Mouse (Mus musculus): Measurements from ENCODE around the gene Engase. TPM values are rescaled to one million over a fixed set of nuclear protein-coding genes. Genes with fewer than 3 reads are reported as not detected.

Gene Engase
- total RNA-seq, 1 experiment from 2014 or later: 2.8 TPM

GRCm38 (mm10) chr11:118520251-118520650 is 43.6 kb downstream of the Engase start:
- no peak for ATAC-seq (replicated peaks; ENCODE audit: low read depth, poor library complexity, severe bottlenecking)

- no peak for ATAC-seq (replicated peaks; ENCODE audit: low read depth, poor library complexity, severe bottlenecking)
Measured at GRCm38 (mm10) chr11:118520932-118521331, 44.3 kb downstream of the Engase start.

GRCm38 (mm10) chr11:118523496-118524145 is 47.0 kb downstream of the Engase start:
- no peak for ATAC-seq (replicated peaks; ENCODE audit: low read depth, poor library complexity, severe bottlenecking)

GRCm38 (mm10) chr11:118525059-118525458 is 48.4 kb downstream of the Engase start:
- no peak for ATAC-seq (replicated peaks; ENCODE audit: low read depth, poor library complexity, severe bottlenecking)

- no peak for ATAC-seq (replicated peaks; ENCODE audit: low read depth, poor library complexity, severe bottlenecking)
Measured at GRCm38 (mm10) chr11:118528761-118529160, 52.1 kb downstream of the Engase start.

GRCm38 (mm10) chr11:118530313-118530712 is 53.7 kb downstream of the Engase start:
- no peak for ATAC-seq (replicated peaks; ENCODE audit: low read depth, poor library complexity, severe bottlenecking)

- peak; percentile 61 for ATAC-seq (replicated peaks; ENCODE audit: low read depth, poor library complexity, severe bottlenecking)
Measured at GRCm38 (mm10) chr11:118534382-118535092, 57.9 kb downstream of the Engase start.

- ATAC-seq (replicated peaks; ENCODE audit: low read depth, poor library complexity, severe bottlenecking): no peak
Measured at GRCm38 (mm10) chr11:118538008-118538407, 61.4 kb downstream of the Engase start.

Other genes with a start within 250 kb of the Engase start
- gene Cyth1, start 228.2 kb upstream of the Engase start, total RNA-seq (2017): 35.6 and 37.5 TPM in 2 replicates
- 9.9 and 14.9 TPM in 2 replicates for gene Usp36, start 186.6 kb upstream of the Engase start, total RNA-seq (2017)
- gene Cep295nl, start 134.3 kb upstream of the Engase start, total RNA-seq (2017): not detected in 2 replicates
- gene Timp2, start 121.1 kb upstream of the Engase start, total RNA-seq (2017): 8.9 and 24.3 TPM in 2 replicates
- 107 and 108 TPM in 2 replicates for gene Lgals3bp, start 74.7 kb upstream of the Engase start, total RNA-seq (2017)
- 12.1 and 21.0 TPM in 2 replicates for gene Cant1, start 57.7 kb upstream of the Engase start, total RNA-seq (2017)
- gene C1qtnf1, start 48.6 kb upstream of the Engase start, total RNA-seq (2017): not detected in 2 replicates